Comparison of ENCODE assay signal across 16 mouse cellular contexts in genomic region chr5:114162106-114162815, GRCm38 (mm10). TPM values are rescaled to one million over a fixed set of nuclear protein-coding genes. Genes with fewer than 3 reads are reported as not detected.
DNase-seq lines count a peak whose midpoint lies in the region; ATAC-seq and TF ChIP-seq lines count a peak whose summit lies in the region.
"Had no signal": no experiment of that assay in that cellular context is flagged by ENCODE, and none has a peak within 500 bp of the region (broad histone marks: within the 10 kb centered on the region; RNA-seq: fewer than 3 reads in every experiment).

No protein-coding gene starts in this region.

- H3K27me3 ChIP-seq in kidney, postnatal 0 days (ENCODE audit: insufficient read depth, low read length), result no peaks in the 10 kb centered on the region
- H3K27me3 ChIP-seq in kidney, embryonic 16.5 days (ENCODE audit: insufficient read depth, low read length), result no peaks in the 10 kb centered on the region
- H3K27me3 ChIP-seq: limb, embryonic 13.5 days; lung, embryonic 15.5 days; midbrain, embryonic 12.5 days had no signal

- DNase-seq in kidney, postnatal 0 days (ENCODE audit: low spot score), result peak; percentile 53
- DNase-seq in 3T3-L1 (ENCODE audit: low read depth, low spot score), result peak; percentile 95
- peak; percentile 77 for DNase-seq in MEL-GATA-1-ER (ENCODE audit: extremely low read depth, low read depth)
- no peak for DNase-seq in thymus, postnatal 4 days
- no peak for DNase-seq in layer of hippocampus, postnatal 14 days (ENCODE audit: low spot score in 2 of 2)
- DNase-seq in kidney, postnatal 14 days, result no peak
- DNase-seq: cerebellum, adult 9-10 months; heart, adult 11 months; kidney, postnatal 36 days; thymus, adult 2 months had no signal

- no peak overlapping the region for H3K4me3 ChIP-seq in kidney, postnatal 0 days (replicated peaks; ENCODE audit: low read depth, low read length)
- no peak overlapping the region for H3K4me3 ChIP-seq in kidney, embryonic 16.5 days (ENCODE audit: low read length)
- no peak overlapping the region for H3K4me3 ChIP-seq in brown adipose tissue, adult 24 weeks (ENCODE audit: insufficient read depth, low read depth, low read length)
- H3K4me3 ChIP-seq: erythroblast, embryonic 14.5 days; limb, embryonic 13.5 days; lung, embryonic 15.5 days; midbrain, embryonic 12.5 days had no signal

- no peak overlapping the region for H3K4me2 ChIP-seq in kidney, postnatal 0 days (ENCODE audit: low read length)
- no peak overlapping the region for H3K4me2 ChIP-seq in kidney, embryonic 16.5 days (replicated peaks; ENCODE audit: low read depth, low read length)
- H3K4me2 ChIP-seq: limb, embryonic 13.5 days; lung, embryonic 15.5 days; midbrain, embryonic 12.5 days had no signal

- H3K27ac ChIP-seq in kidney, postnatal 0 days, result no peak overlapping the region
- no peak overlapping the region for H3K27ac ChIP-seq in kidney, embryonic 16.5 days (ENCODE audit: low read length)
- peak overlapping the region; percentile 75 for H3K27ac ChIP-seq in brown adipose tissue, adult 24 weeks (replicated peaks; ENCODE audit: low read depth, low read length)
- H3K27ac ChIP-seq: limb, embryonic 13.5 days; lung, embryonic 15.5 days; midbrain, embryonic 12.5 days had no signal

- H3K9ac ChIP-seq in kidney, postnatal 0 days (ENCODE audit: low read depth, low read length), result no peak overlapping the region
- H3K9ac ChIP-seq in kidney, embryonic 16.5 days (replicated peaks; ENCODE audit: low read length), result no peak overlapping the region
- H3K9ac ChIP-seq: limb, embryonic 13.5 days; lung, embryonic 15.5 days; midbrain, embryonic 12.5 days had no signal

- H3K4me1 ChIP-seq in kidney, postnatal 0 days (replicated peaks; ENCODE audit: insufficient read depth, low read length), result no peaks in the 10 kb centered on the region
- no peaks in the 10 kb centered on the region for H3K4me1 ChIP-seq in kidney, embryonic 16.5 days (ENCODE audit: insufficient read depth, low read length)
- peaks cover 14% of the 10 kb centered on the region for H3K4me1 ChIP-seq in brown adipose tissue, adult 24 weeks (ENCODE audit: control insufficient read depth, insufficient read depth, insufficient read length, low read length)
- H3K4me1 ChIP-seq: limb, embryonic 13.5 days; lung, embryonic 15.5 days; midbrain, embryonic 12.5 days had no signal

- TF ChIP-seq CTCF in kidney, postnatal 0 days (IDR thresholded peaks at IDR 0.05; ENCODE audit: low read depth), result peak; percentile 44; the same call in 1 of the 2 replicates

- WGBS in kidney, postnatal 0 days, result 50% methylated on average over 12 of the region's 12 CpGs
- WGBS in kidney, embryonic 16.5 days, result 56% methylated on average over 12 of the region's 12 CpGs

- H3K36me3 ChIP-seq in kidney, postnatal 0 days (ENCODE audit: insufficient read depth, low read length), result no peaks in the 10 kb centered on the region
- no peaks in the 10 kb centered on the region for H3K36me3 ChIP-seq in kidney, embryonic 16.5 days (ENCODE audit: insufficient read depth, low read length)
- H3K36me3 ChIP-seq: limb, embryonic 13.5 days; lung, embryonic 15.5 days; midbrain, embryonic 12.5 days had no signal

- H3K9me3 ChIP-seq in kidney, postnatal 0 days (replicated peaks; ENCODE audit: low read length), result no peaks in the 10 kb centered on the region
- no peaks in the 10 kb centered on the region for H3K9me3 ChIP-seq in kidney, embryonic 16.5 days (ENCODE audit: low read length)
- H3K9me3 ChIP-seq: limb, embryonic 13.5 days; lung, embryonic 15.5 days; midbrain, embryonic 12.5 days had no signal

- ATAC-seq in kidney, postnatal 0 days (replicated peaks; ENCODE audit: low FRiP score, low read depth), result no peak
- ATAC-seq in kidney, embryonic 16.5 days (ENCODE audit: low FRiP score, low TSS enrichment), result no peak

RNA-seq across cellular contexts. Expression of gene Acacb, which starts 15.9 kb away (rescaled TPM):
- 4.4 and 4.6 TPM in 2 replicates for polyA plus RNA-seq in kidney, postnatal 0 days (2015; fragmentation: Nextera tagmentation; extraction: Ambion mirVana)
- 4.7 and 5.7 TPM in 2 replicates for polyA plus RNA-seq in kidney, embryonic 16.5 days (2015; fragmentation: Nextera tagmentation; extraction: Ambion mirVana)
- polyA plus RNA-seq in brown adipose tissue, adult 24 weeks (2012; ENCODE audit: insufficient read depth, insufficient read length, missing spikeins), result 235 and 250 TPM in 2 replicates
- 1 to 10 TPM; 6.5 to 7.1 TPM for total RNA-seq in layer of hippocampus, postnatal 14 days (2021)

RNA-seq across cellular contexts. Expression of gene Ung, which starts 32.1 kb away (rescaled TPM):
- 31.1 and 34.6 TPM in 2 replicates for polyA plus RNA-seq in kidney, postnatal 0 days (2015; fragmentation: Nextera tagmentation; extraction: Ambion mirVana)
- polyA plus RNA-seq in kidney, embryonic 16.5 days (2015; fragmentation: Nextera tagmentation; extraction: Ambion mirVana), result 56.2 and 57.0 TPM in 2 replicates
- 4.4 and 5.2 TPM in 2 replicates for polyA plus RNA-seq in brown adipose tissue, adult 24 weeks (2012; ENCODE audit: insufficient read depth, insufficient read length, missing spikeins)
- 1 to 10 TPM; 4.1 to 4.2 TPM for total RNA-seq in layer of hippocampus, postnatal 14 days (2021)

RNA-seq across cellular contexts. Expression of gene Alkbh2, which starts 34.2 kb away (rescaled TPM):
- 11.1 and 12.2 TPM in 2 replicates for polyA plus RNA-seq in kidney, postnatal 0 days (2015; fragmentation: Nextera tagmentation; extraction: Ambion mirVana)
- 8.7 and 9.1 TPM in 2 replicates for polyA plus RNA-seq in kidney, embryonic 16.5 days (2015; fragmentation: Nextera tagmentation; extraction: Ambion mirVana)
- polyA plus RNA-seq in brown adipose tissue, adult 24 weeks (2012; ENCODE audit: insufficient read depth, insufficient read length, missing spikeins), result 4.3 and 5.6 TPM in 2 replicates
- total RNA-seq in layer of hippocampus, postnatal 14 days (2021), result 1 to 10 TPM; 3.5 to 5.6 TPM

Comparison
In these comparisons a context has a peak if more than half of its experiments do, and no peak if none do; other contexts are left out.
1. DNase-seq: peak in kidney, postnatal 0 days (single experiment), 3T3-L1 (single experiment) and MEL-GATA-1-ER (single experiment); none in thymus, postnatal 4 days (single experiment), layer of hippocampus, postnatal 14 days (0 of 2) and kidney, postnatal 14 days (single experiment).
2. RNA of gene Acacb, which starts 15.9 kb away (polyA plus RNA-seq): 235 to 250 TPM in brown adipose tissue, adult 24 weeks; 4.7 to 5.7 TPM in kidney, embryonic 16.5 days and 4.4 to 4.6 TPM in kidney, postnatal 0 days; every median in the first group is over 10 times any median in the second.